In genomic region chr7:123360185-123360584, GRCm38 (mm10) we compare ENCODE assay signal across 25 mouse cellular contexts. TPM values are rescaled to one million over a fixed set of nuclear protein-coding genes. Genes with fewer than 3 reads are reported as not detected.
DNase-seq lines count a peak whose midpoint lies in the region; ATAC-seq lines count a peak whose summit lies in the region.
"Had no signal": no experiment of that assay in that cellular context is flagged by ENCODE, and none has a peak within 500 bp of the region (broad histone marks: within the 10 kb centered on the region; RNA-seq: fewer than 3 reads in every experiment).

No protein-coding gene starts in this region.

- peaks cover 5% of the 10 kb centered on the region; the same call in 1 of the 2 replicates for H3K36me3 ChIP-seq in heart, embryonic 12.5 days
- peaks cover 38% of the 10 kb centered on the region for H3K36me3 ChIP-seq in liver, embryonic 12.5 days
- no peaks in the 10 kb centered on the region for H3K36me3 ChIP-seq in hindbrain, embryonic 11.5 days (ENCODE audit: control insufficient read depth, insufficient read depth, low read length)
- H3K36me3 ChIP-seq in forebrain, embryonic 15.5 days: no peaks in the 10 kb centered on the region
- H3K36me3 ChIP-seq: embryonic facial prominence, embryonic 13.5 days had no signal

- 56% methylated on average over 5 of the region's 5 CpGs for WGBS in heart, embryonic 12.5 days
- 74% methylated on average over 5 of the region's 5 CpGs for WGBS in liver, embryonic 12.5 days (ENCODE audit: insufficient replicate concordance)
- WGBS in hindbrain, embryonic 11.5 days: 88% methylated on average over 5 of the region's 5 CpGs
- WGBS in forebrain, embryonic 15.5 days: 85% methylated on average over 5 of the region's 5 CpGs

- no peaks in the 10 kb centered on the region for H3K9me3 ChIP-seq in heart, embryonic 12.5 days (replicated peaks)
- H3K9me3 ChIP-seq in liver, embryonic 12.5 days (replicated peaks): no peaks in the 10 kb centered on the region
- no peaks in the 10 kb centered on the region for H3K9me3 ChIP-seq in hindbrain, embryonic 11.5 days (ENCODE audit: control insufficient read depth, low read length)
- H3K9me3 ChIP-seq in forebrain, embryonic 15.5 days: no peaks in the 10 kb centered on the region
- H3K9me3 ChIP-seq: embryonic facial prominence, embryonic 13.5 days; forebrain, embryonic 13.5 days; midbrain, embryonic 13.5 days had no signal

- H3K4me2 ChIP-seq in heart, embryonic 12.5 days: peak overlapping the region; percentile 31
- H3K4me2 ChIP-seq in liver, embryonic 12.5 days: no peak overlapping the region
- no peak overlapping the region for H3K4me2 ChIP-seq in hindbrain, embryonic 11.5 days (replicated peaks; ENCODE audit: low read depth, low read length)
- H3K4me2 ChIP-seq in forebrain, embryonic 15.5 days (replicated peaks): no peak overlapping the region
- H3K4me2 ChIP-seq: embryonic facial prominence, embryonic 13.5 days; forebrain, embryonic 13.5 days; hindbrain, embryonic 14.5 days; liver, embryonic 11.5 days; midbrain, embryonic 13.5 days had no signal

- peaks cover 20% of the 10 kb centered on the region for H3K4me1 ChIP-seq in heart, embryonic 12.5 days (replicated peaks)
- H3K4me1 ChIP-seq in liver, embryonic 12.5 days: peaks cover 91% of the 10 kb centered on the region
- H3K4me1 ChIP-seq in hindbrain, embryonic 11.5 days (replicated peaks; ENCODE audit: control insufficient read depth, insufficient read depth, low read length): no peaks in the 10 kb centered on the region
- H3K4me1 ChIP-seq in forebrain, embryonic 15.5 days: peaks cover 5% of the 10 kb centered on the region; the same call in 1 of the 2 replicates
- H3K4me1 ChIP-seq: embryonic facial prominence, embryonic 13.5 days; forebrain, embryonic 13.5 days had no signal

- no peak for DNase-seq in heart, adult 9 months (ENCODE audit: low spot score in 2 of 2)
- no peak for DNase-seq in liver
- no peak for DNase-seq in hindbrain, embryonic 11.5 days (ENCODE audit: low spot score)
- DNase-seq: adrenal gland, postnatal 14 days; cerebellum, adult 8-10 months; cerebellum, postnatal 36 days; embryo, embryonic 11 days; gastrocnemius, postnatal 14 days; heart, postnatal 10 days; kidney, adult 2 months; lung, adult 18-20 months; lung, postnatal 14 days; thymus, adult 2 months; thymus, postnatal 4 days had no signal

- no peak overlapping the region for H3K4me3 ChIP-seq in heart, embryonic 12.5 days
- no peak overlapping the region for H3K4me3 ChIP-seq in liver, embryonic 12.5 days
- H3K4me3 ChIP-seq in hindbrain, embryonic 11.5 days (ENCODE audit: low read depth, low read length): no peak overlapping the region
- no peak overlapping the region for H3K4me3 ChIP-seq in forebrain, embryonic 15.5 days
- H3K4me3 ChIP-seq: embryonic facial prominence, embryonic 13.5 days; forebrain, embryonic 13.5 days; midbrain, embryonic 13.5 days had no signal

- H3K27ac ChIP-seq in heart, embryonic 12.5 days (ENCODE audit: poor library complexity, severe bottlenecking): no peak overlapping the region
- peak overlapping the region; percentile 30; the same call in 1 of the 2 replicates for H3K27ac ChIP-seq in liver, embryonic 12.5 days
- H3K27ac ChIP-seq in hindbrain, embryonic 11.5 days (ENCODE audit: low read depth, low read length): no peak overlapping the region
- H3K27ac ChIP-seq in forebrain, embryonic 15.5 days (replicated peaks): no peak overlapping the region
- H3K27ac ChIP-seq: embryonic facial prominence, embryonic 13.5 days; forebrain, embryonic 13.5 days; hindbrain, embryonic 14.5 days; kidney, postnatal 0 days; midbrain, embryonic 13.5 days; stomach, postnatal 0 days had no signal

- no peak overlapping the region for H3K9ac ChIP-seq in heart, embryonic 12.5 days
- H3K9ac ChIP-seq in liver, embryonic 12.5 days: no peak overlapping the region; the same call in 1 of the 2 replicates
- no peak overlapping the region for H3K9ac ChIP-seq in hindbrain, embryonic 11.5 days (ENCODE audit: low read depth, low read length)
- H3K9ac ChIP-seq in forebrain, embryonic 15.5 days (replicated peaks): no peak overlapping the region
- H3K9ac ChIP-seq: embryonic facial prominence, embryonic 13.5 days; forebrain, embryonic 13.5 days; hindbrain, embryonic 14.5 days; midbrain, embryonic 13.5 days had no signal

- no peaks in the 10 kb centered on the region for H3K27me3 ChIP-seq in heart, embryonic 12.5 days (replicated peaks)
- H3K27me3 ChIP-seq in liver, embryonic 12.5 days (replicated peaks): no peaks in the 10 kb centered on the region
- H3K27me3 ChIP-seq in hindbrain, embryonic 11.5 days (ENCODE audit: control insufficient read depth, insufficient read depth, low read length): no peaks in the 10 kb centered on the region
- no peaks in the 10 kb centered on the region for H3K27me3 ChIP-seq in forebrain, embryonic 15.5 days
- H3K27me3 ChIP-seq: embryonic facial prominence, embryonic 13.5 days; forebrain, embryonic 13.5 days; midbrain, embryonic 13.5 days had no signal

- ATAC-seq in heart, embryonic 12.5 days (ENCODE audit: insufficient number of reproducible peaks, low FRiP score): no peak
- ATAC-seq in liver, embryonic 12.5 days: no peak
- ATAC-seq in inflammation-experienced regulatory T-cells, adult 6 months: peak; percentile 62
- no peak for ATAC-seq in hindbrain, embryonic 11.5 days (ENCODE audit: low FRiP score)
- ATAC-seq in forebrain, embryonic 15.5 days (replicated peaks): no peak
- ATAC-seq: forebrain, embryonic 13.5 days; midbrain, embryonic 13.5 days had no signal

RNA-seq across cellular contexts. Expression of gene Lcmt1, which starts 9.4 kb away (rescaled TPM):
- 37.5 and 38.5 TPM in 2 replicates for polyA plus RNA-seq in heart, embryonic 12.5 days (2016; fragmentation: Nextera tagmentation; extraction: Ambion mirVana)
- 33.4 and 34.4 TPM in 2 replicates for polyA plus RNA-seq in liver, embryonic 12.5 days (2016; fragmentation: Nextera tagmentation; extraction: Ambion mirVana)
- 10 to 100 TPM; 28.0 to 33.4 (median 30.3) TPM for polyA plus RNA-seq in inflammation-experienced regulatory T-cells, adult 6 months (2017; shearing (Covaris generic))
- polyA plus RNA-seq in hindbrain, embryonic 11.5 days (2014; fragmentation: Nextera tagmentation; extraction: Ambion mirVana): 69.5 and 70.5 TPM in 2 replicates
- 96.5 and 102 TPM in 2 replicates for polyA plus RNA-seq in forebrain, embryonic 15.5 days (2015; fragmentation: Nextera tagmentation; extraction: Ambion mirVana)

RNA-seq across cellular contexts. Expression of gene Arhgap17, which starts 9.5 kb away (rescaled TPM):
- polyA plus RNA-seq in heart, embryonic 12.5 days (2016; fragmentation: Nextera tagmentation; extraction: Ambion mirVana): 23.0 and 25.4 TPM in 2 replicates
- polyA plus RNA-seq in liver, embryonic 12.5 days (2016; fragmentation: Nextera tagmentation; extraction: Ambion mirVana): 16.7 TPM in 2 replicates
- polyA plus RNA-seq in inflammation-experienced regulatory T-cells, adult 6 months (2017; shearing (Covaris generic)): 10 to 100 TPM; 19.5 to 23.4 (median 22.6) TPM
- polyA plus RNA-seq in hindbrain, embryonic 11.5 days (2014; fragmentation: Nextera tagmentation; extraction: Ambion mirVana): 23.6 and 25.8 TPM in 2 replicates
- polyA plus RNA-seq in forebrain, embryonic 15.5 days (2015; fragmentation: Nextera tagmentation; extraction: Ambion mirVana): 10.1 and 10.3 TPM in 2 replicates
